Mouse (Mus musculus) common myeloid progenitor, adult 5-6 weeks (primary cell): Measurements from ENCODE around the gene Pml. TPM values are rescaled to one million over a fixed set of nuclear protein-coding genes. Genes with fewer than 3 reads are reported as not detected.

Experiments
- ATAC-seq: replicated peaks from 2 replicates; pipeline ENCODE4 v1.8.0; 2016; ENCODE audit warnings: low read depth, mild to moderate bottlenecking, moderate TSS enrichment, inconsistent platforms; ENCODE audit not compliant: poor library complexity, severe bottlenecking
- total RNA-seq: library from RNA; stranded (forward); fragments of 200-1000, 187-1606 nt; gene quantifications from 2 replicates; pipeline ENCODE4 v1.2.3, GENCODE M21; 2017

Pml gene
- total RNA-seq, 1 experiment from 2014 or later: 33.8 TPM

- ATAC-seq: no peak
These were observed 43.6 kb downstream of the Pml start for GRCm38 (mm10) chr9:58206013-58206412.

- peak; percentile 83 for ATAC-seq
These were observed 45.1 kb downstream of the Pml start for GRCm38 (mm10) chr9:58204448-58205000.

GRCm38 (mm10) chr9:58203516-58204447 is 45.8 kb downstream of the Pml start, which contains the start of the genes Islr and Islr2:
TSS of gene Islr (minus strand) at chr9:58204306.
TSS of gene Islr2 (minus strand) at chr9:58204319.
- peak; percentile 78 for ATAC-seq

- no peak for ATAC-seq
These were observed 46.7 kb downstream of the Pml start for GRCm38 (mm10) chr9:58202676-58203453.

- ATAC-seq: no peak
These were observed 47.6 kb downstream of the Pml start for GRCm38 (mm10) chr9:58201861-58202549.

GRCm38 (mm10) chr9:58201091-58201842 is 48.3 kb downstream of the Pml start:
- no peak for ATAC-seq

GRCm38 (mm10) chr9:58200270-58201090 is 49.1 kb downstream of the Pml start:
- no peak for ATAC-seq

- no peak for ATAC-seq
These were observed 50.0 kb downstream of the Pml start for GRCm38 (mm10) chr9:58199381-58200269.

GRCm38 (mm10) chr9:58198801-58199371 is 50.7 kb downstream of the Pml start:
- no peak for ATAC-seq

GRCm38 (mm10) chr9:58197781-58198701 is 51.5 kb downstream of the Pml start:
- ATAC-seq: peak; percentile 59

GRCm38 (mm10) chr9:58196610-58197567 is 52.7 kb downstream of the Pml start:
- no peak for ATAC-seq

- no peak for ATAC-seq
These were observed 53.4 kb downstream of the Pml start for GRCm38 (mm10) chr9:58196141-58196540.

GRCm38 (mm10) chr9:58195671-58196070 is 53.9 kb downstream of the Pml start:
- no peak for ATAC-seq

- ATAC-seq: no peak
These were observed 55.4 kb downstream of the Pml start for GRCm38 (mm10) chr9:58194222-58194621.

- ATAC-seq: no peak
These were observed 65.1 kb downstream of the Pml start for GRCm38 (mm10) chr9:58184456-58184855.
